Mouse (Mus musculus): Measurements from ENCODE around the gene Sh3bp5. TPM values are rescaled to one million over a fixed set of nuclear protein-coding genes. Genes with fewer than 3 reads are reported as not detected.

The Sh3bp5 gene
- polyA plus RNA-seq, 1 experiment from 2014 or later = 20.6 TPM

- Histone ChIP-seq H3K27ac (no peak overlapping the region), H3K4me2 (replicated peaks) (no peak overlapping the region), H3K27me3 (replicated peaks) (no peaks in the 10 kb centered on the region), H3K9me3 (no peaks in the 10 kb centered on the region), H3K4me1 (replicated peaks) (peaks cover 13% of the 10 kb centered on the region; the same call in 1 of the 2 replicates), H3K9ac (no peak overlapping the region), H3K4me3 (replicated peaks) (no peak overlapping the region), H3K36me3 (no peaks in the 10 kb centered on the region)
- 57% methylated on average over 7 of the region's 7 CpGs for WGBS
- no peak for ATAC-seq
These were observed 20.9 kb downstream of the Sh3bp5 start for GRCm38 (mm10) chr14:31414967-31415376.

- Histone ChIP-seq H3K4me3 (replicated peaks) (no peak overlapping the region), H3K9ac (no peak overlapping the region), H3K27ac (no peak overlapping the region), H3K4me1 (replicated peaks) (peaks cover 13% of the 10 kb centered on the region; the same call in 1 of the 2 replicates), H3K27me3 (replicated peaks) (no peaks in the 10 kb centered on the region), H3K9me3 (no peaks in the 10 kb centered on the region), H3K36me3 (no peaks in the 10 kb centered on the region), H3K4me2 (replicated peaks) (no peak overlapping the region)
- 54% methylated on average over 10 of the region's 10 CpGs for WGBS
- peak; percentile 42; the same call in 1 of the 2 replicates for ATAC-seq
These were observed 21.5 kb downstream of the Sh3bp5 start for GRCm38 (mm10) chr14:31414235-31414966.

- Histone ChIP-seq H3K4me1 (replicated peaks) (peaks cover 13% of the 10 kb centered on the region; the same call in 1 of the 2 replicates), H3K27me3 (replicated peaks) (no peaks in the 10 kb centered on the region), H3K4me3 (replicated peaks) (no peak overlapping the region), H3K4me2 (replicated peaks) (no peak overlapping the region), H3K9me3 (no peaks in the 10 kb centered on the region), H3K27ac (no peak overlapping the region), H3K9ac (no peak overlapping the region), H3K36me3 (no peaks in the 10 kb centered on the region)
- no peak for ATAC-seq
- 67% methylated on average over 6 of the region's 6 CpGs for WGBS
These were observed 22.3 kb downstream of the Sh3bp5 start for GRCm38 (mm10) chr14:31413475-31414086.

GRCm38 (mm10) chr14:31412651-31413056 is 23.2 kb downstream of the Sh3bp5 start:
- Histone ChIP-seq H3K4me2 (replicated peaks) (no peak overlapping the region), H3K27ac (no peak overlapping the region), H3K9me3 (no peaks in the 10 kb centered on the region), H3K4me1 (replicated peaks) (peaks cover 13% of the 10 kb centered on the region; the same call in 1 of the 2 replicates), H3K36me3 (no peaks in the 10 kb centered on the region), H3K4me3 (replicated peaks) (no peak overlapping the region), H3K9ac (no peak overlapping the region), H3K27me3 (replicated peaks) (no peaks in the 10 kb centered on the region)
- WGBS = 78% methylated on average over 10 of the region's 10 CpGs
- ATAC-seq = no peak

- Histone ChIP-seq H3K4me3 (replicated peaks) (no peak overlapping the region), H3K36me3 (no peaks in the 10 kb centered on the region), H3K4me1 (replicated peaks) (0 out of 2 replicates have a peak, but pooled peaks cover 9% of the 10 kb centered on the region), H3K4me2 (replicated peaks) (no peak overlapping the region), H3K27me3 (replicated peaks) (no peaks in the 10 kb centered on the region), H3K27ac (no peak overlapping the region), H3K9ac (no peak overlapping the region), H3K9me3 (no peaks in the 10 kb centered on the region)
- WGBS = 70% methylated on average over 4 of the region's 4 CpGs
- no peak for ATAC-seq
These were observed 25.1 kb downstream of the Sh3bp5 start for GRCm38 (mm10) chr14:31410737-31411136.

- 77% methylated on average over 9 of the region's 9 CpGs for WGBS
These were observed 25.7 kb downstream of the Sh3bp5 start for GRCm38 (mm10) chr14:31410123-31410724.

GRCm38 (mm10) chr14:31408666-31409065 is 27.2 kb downstream of the Sh3bp5 start:
- Histone ChIP-seq H3K4me1 (replicated peaks) (peaks cover 7% of the 10 kb centered on the region; the same call in 1 of the 2 replicates), H3K36me3 (no peaks in the 10 kb centered on the region), H3K4me2 (replicated peaks) (no peak overlapping the region), H3K4me3 (replicated peaks) (no peak overlapping the region), H3K27me3 (replicated peaks) (no peaks in the 10 kb centered on the region), H3K9ac (no peak overlapping the region), H3K27ac (no peak overlapping the region), H3K9me3 (no peaks in the 10 kb centered on the region)
- ATAC-seq = no peak
- 71% methylated on average over 8 of the region's 8 CpGs for WGBS

More at GRCm38 (mm10) chr14:31410123-31410724, 25.7 kb downstream of the Sh3bp5 start:
- Histone ChIP-seq H3K4me2 (replicated peaks) (no peak overlapping the region), H3K9ac (no peak overlapping the region), H3K27ac (no peak overlapping the region), H3K4me1 (replicated peaks) (0 out of 2 replicates have a peak, but pooled peaks cover 8% of the 10 kb centered on the region), H3K9me3 (no peaks in the 10 kb centered on the region), H3K27me3 (replicated peaks) (no peaks in the 10 kb centered on the region), H3K36me3 (no peaks in the 10 kb centered on the region), H3K4me3 (replicated peaks) (no peak overlapping the region)
- ATAC-seq = no peak

- Histone ChIP-seq H3K27me3 (replicated peaks) (no peaks in the 10 kb centered on the region), H3K4me1 (replicated peaks) (peaks cover 8% of the 10 kb centered on the region; the same call in 1 of the 2 replicates), H3K27ac (0 out of 2 replicates have a peak overlapping the region, but pooled peaks have one; percentile 14), H3K9ac (no peak overlapping the region), H3K4me3 (replicated peaks) (no peak overlapping the region), H3K4me2 (replicated peaks) (no peak overlapping the region), H3K36me3 (no peaks in the 10 kb centered on the region), H3K9me3 (no peaks in the 10 kb centered on the region)
- WGBS = 69% methylated on average over 6 of the region's 6 CpGs
- no peak for ATAC-seq
These were observed 27.8 kb downstream of the Sh3bp5 start for GRCm38 (mm10) chr14:31407911-31408604.

- H3K4me3 ChIP-seq (replicated peaks) = no peak overlapping the region
- H3K27ac ChIP-seq = 0 out of 2 replicates have a peak overlapping the region, but pooled peaks have one; percentile 14
- no peaks in the 10 kb centered on the region for H3K9me3 ChIP-seq
- no peaks in the 10 kb centered on the region for H3K27me3 ChIP-seq (replicated peaks)
- H3K9ac ChIP-seq = no peak overlapping the region
- 54% methylated on average over 15 of the region's 15 CpGs for WGBS
- ATAC-seq = no peak
- H3K4me1 ChIP-seq (replicated peaks) = peaks cover 8% of the 10 kb centered on the region; the same call in 1 of the 2 replicates
- no peaks in the 10 kb centered on the region for H3K36me3 ChIP-seq
- H3K4me2 ChIP-seq (replicated peaks) = no peak overlapping the region
These were observed 28.7 kb downstream of the Sh3bp5 start for GRCm38 (mm10) chr14:31407208-31407607.

- H3K9ac ChIP-seq = no peak overlapping the region
- no peak for ATAC-seq
- 84% methylated on average over 12 of the region's 12 CpGs for WGBS
- H3K27ac ChIP-seq = no peak overlapping the region
- no peaks in the 10 kb centered on the region for H3K9me3 ChIP-seq
- no peak overlapping the region for H3K4me3 ChIP-seq (replicated peaks)
- H3K36me3 ChIP-seq = no peaks in the 10 kb centered on the region
- H3K4me2 ChIP-seq (replicated peaks) = no peak overlapping the region
- H3K4me1 ChIP-seq (replicated peaks) = peaks cover 8% of the 10 kb centered on the region
- no peaks in the 10 kb centered on the region for H3K27me3 ChIP-seq (replicated peaks)
These were observed 29.6 kb downstream of the Sh3bp5 start for GRCm38 (mm10) chr14:31406154-31406810.

GRCm38 (mm10) chr14:31405652-31406051 is 30.2 kb downstream of the Sh3bp5 start:
- H3K4me3 ChIP-seq (replicated peaks) = no peak overlapping the region
- peaks cover 11% of the 10 kb centered on the region for H3K4me1 ChIP-seq (replicated peaks)
- no peaks in the 10 kb centered on the region for H3K9me3 ChIP-seq
- ATAC-seq = no peak
- H3K27me3 ChIP-seq (replicated peaks) = no peaks in the 10 kb centered on the region
- H3K36me3 ChIP-seq = no peaks in the 10 kb centered on the region
- 90% methylated on average over 6 of the region's 6 CpGs for WGBS
- no peak overlapping the region for H3K27ac ChIP-seq
- no peak overlapping the region for H3K9ac ChIP-seq
- no peak overlapping the region for H3K4me2 ChIP-seq (replicated peaks)

All from intestine, embryonic 15.5 days (tissue).